Mouse (Mus musculus): ENCODE measurements at regions not wholly inside any gene's neighbourhood (a gene's known extent, or its start where the extent isn't known, plus 50 kb on each side); places are given as distances from the start of the nearest gene placed in this dataset.

GRCm38 (mm10) chr1:19754346-19754745 is 545.6 kb downstream of the Tfap2b start:
- no peak for DNase-seq

- no peak for DNase-seq
Measured at GRCm38 (mm10) chr1:19757921-19758436, 549.3 kb downstream of the Tfap2b start.

- DNase-seq = no peak
Measured at GRCm38 (mm10) chr1:19766879-19767278, 558.2 kb downstream of the Tfap2b start.

- DNase-seq = no peak
Measured at GRCm38 (mm10) chr1:19772266-19772665, 563.6 kb downstream of the Tfap2b start.

GRCm38 (mm10) chr1:19774502-19774901 is 565.8 kb downstream of the Tfap2b start:
- DNase-seq = no peak

- DNase-seq = no peak
Measured at GRCm38 (mm10) chr1:19777542-19777941, 568.8 kb downstream of the Tfap2b start.

- DNase-seq = no peak
Measured at GRCm38 (mm10) chr1:19786971-19787370, 578.3 kb downstream of the Tfap2b start.

GRCm38 (mm10) chr1:19794124-19794523 is 585.4 kb downstream of the Tfap2b start:
- no peak for DNase-seq

GRCm38 (mm10) chr1:19825887-19826286 is 617.2 kb downstream of the Tfap2b start:
- DNase-seq = no peak

GRCm38 (mm10) chr1:19826455-19827366 is 618.0 kb downstream of the Tfap2b start:
- no peak for DNase-seq

- DNase-seq = no peak
Measured at GRCm38 (mm10) chr1:19849918-19850317, 641.2 kb downstream of the Tfap2b start.

GRCm38 (mm10) chr1:19857250-19857649 is 648.5 kb downstream of the Tfap2b start:
- DNase-seq = no peak

GRCm38 (mm10) chr1:19868478-19868877 is 659.8 kb downstream of the Tfap2b start:
- no peak for DNase-seq

- peak; percentile 26 for DNase-seq
Measured at GRCm38 (mm10) chr1:19881193-19881592, 672.5 kb downstream of the Tfap2b start.

- DNase-seq = no peak
Measured at GRCm38 (mm10) chr1:19899426-19899825, 690.7 kb downstream of the Tfap2b start.

- DNase-seq = peak; percentile 20
Measured at GRCm38 (mm10) chr1:19899889-19900310, 691.2 kb downstream of the Tfap2b start.

- peak; percentile 9 for DNase-seq
Measured at GRCm38 (mm10) chr1:19900983-19901531, 692.3 kb downstream of the Tfap2b start.

GRCm38 (mm10) chr1:19912194-19912846 is 703.6 kb downstream of the Tfap2b start:
- no peak for DNase-seq

GRCm38 (mm10) chr1:19918762-19919161 is 699.1 kb downstream of the Pkhd1 start:
- no peak for DNase-seq

GRCm38 (mm10) chr1:19927192-19927591 is 690.7 kb downstream of the Pkhd1 start:
- DNase-seq = no peak

- DNase-seq = peak; percentile 52
Measured at GRCm38 (mm10) chr1:19927736-19928327, 690.0 kb downstream of the Pkhd1 start.

GRCm38 (mm10) chr1:19951050-19951679 is 666.7 kb downstream of the Pkhd1 start:
- peak; percentile 59 for DNase-seq
